9 mouse cellular contexts compared by ENCODE assay signal in genomic region chr15:28026167-28026481, GRCm38 (mm10). TPM values are rescaled to one million over a fixed set of nuclear protein-coding genes. Genes with fewer than 3 reads are reported as not detected.
DNase-seq lines count a peak whose midpoint lies in the region; ATAC-seq and TF ChIP-seq lines count a peak whose summit lies in the region.
"Had no signal": no experiment of that assay in that cellular context is flagged by ENCODE, and none has a peak within 500 bp of the region (broad histone marks: within the 10 kb centered on the region; RNA-seq: fewer than 3 reads in every experiment).

No protein-coding gene starts in this region.

- DNase-seq in heart, adult 8-10 months (ENCODE audit: low spot score) = no peak
- no peak for DNase-seq in frontal cortex, adult 2 months (ENCODE audit: extremely low spot score in 1 of 2, low spot score in 1 of 2)
- no peak for DNase-seq in spleen, postnatal 14 days (ENCODE audit: low spot score in 2 of 2)
- no peak for DNase-seq in urinary bladder, postnatal 4 days (ENCODE audit: low spot score in 2 of 2)

- H3K27ac ChIP-seq in heart, embryonic 12.5 days (ENCODE audit: poor library complexity, severe bottlenecking) = peak overlapping the region; percentile 41; the same call in 1 of the 2 replicates
- peak overlapping the region; percentile 100 for H3K27ac ChIP-seq in forebrain, embryonic 15.5 days (replicated peaks)
- H3K27ac ChIP-seq in liver, embryonic 15.5 days (replicated peaks) = no peak overlapping the region

- H3K4me2 ChIP-seq in heart, embryonic 12.5 days = peak overlapping the region; percentile 92
- peak overlapping the region; percentile 70 for H3K4me2 ChIP-seq in forebrain, embryonic 15.5 days (replicated peaks)
- peak overlapping the region; percentile 74 for H3K4me2 ChIP-seq in liver, embryonic 15.5 days

- H3K4me3 ChIP-seq in heart, embryonic 12.5 days = peak overlapping the region; percentile 81
- H3K4me3 ChIP-seq in E14TG2a.4 (replicated peaks; ENCODE audit: low read length) = peak overlapping the region; percentile 84
- peak overlapping the region; percentile 95 for H3K4me3 ChIP-seq in forebrain, embryonic 15.5 days
- peak overlapping the region; percentile 64 for H3K4me3 ChIP-seq in liver, embryonic 15.5 days (replicated peaks)

- WGBS in heart, embryonic 12.5 days = 2% methylated on average over 18 of the region's 18 CpGs
- WGBS in forebrain, embryonic 15.5 days = under 1% methylated on average over 18 of the region's 18 CpGs
- WGBS in liver, embryonic 15.5 days (ENCODE audit: insufficient replicate concordance) = under 1% methylated on average over 18 of the region's 18 CpGs

- H3K4me1 ChIP-seq in heart, embryonic 12.5 days (replicated peaks) = peaks cover 38% of the 10 kb centered on the region
- H3K4me1 ChIP-seq in E14TG2a.4 (replicated peaks; ENCODE audit: low read depth, low read length) = peaks cover 21% of the 10 kb centered on the region; the same call in 1 of the 2 replicates
- peaks cover 28% of the 10 kb centered on the region for H3K4me1 ChIP-seq in forebrain, embryonic 15.5 days
- H3K4me1 ChIP-seq in liver, embryonic 15.5 days (replicated peaks) = peaks cover 30% of the 10 kb centered on the region

- H3K36me3 ChIP-seq in heart, embryonic 12.5 days = no peaks in the 10 kb centered on the region
- no peaks in the 10 kb centered on the region for H3K36me3 ChIP-seq in E14TG2a.4 (ENCODE audit: insufficient read depth, low read length)
- no peaks in the 10 kb centered on the region for H3K36me3 ChIP-seq in forebrain, embryonic 15.5 days
- no peaks in the 10 kb centered on the region for H3K36me3 ChIP-seq in liver, embryonic 15.5 days (replicated peaks)

- TF ChIP-seq CTCF in E14TG2a.4 (conservative IDR thresholded peaks at IDR 0.05; ENCODE audit: low read length) = no peak

- no peaks in the 10 kb centered on the region for H3K27me3 ChIP-seq in heart, embryonic 12.5 days (replicated peaks)
- peaks cover 87% of the 10 kb centered on the region for H3K27me3 ChIP-seq in E14TG2a.4 (ENCODE audit: insufficient read depth, low read length)
- no peaks in the 10 kb centered on the region for H3K27me3 ChIP-seq in forebrain, embryonic 15.5 days
- peaks cover 69% of the 10 kb centered on the region for H3K27me3 ChIP-seq in liver, embryonic 15.5 days
- H3K27me3 ChIP-seq: CH12.LX had no signal

- peak overlapping the region; percentile 61 for H3K9ac ChIP-seq in heart, embryonic 12.5 days
- H3K9ac ChIP-seq in forebrain, embryonic 15.5 days (replicated peaks) = peak overlapping the region; percentile 63
- H3K9ac ChIP-seq in liver, embryonic 15.5 days = no peak overlapping the region

- H3K9me3 ChIP-seq in heart, embryonic 12.5 days (replicated peaks) = no peaks in the 10 kb centered on the region
- H3K9me3 ChIP-seq in E14TG2a.4 (ENCODE audit: low read length) = no peaks in the 10 kb centered on the region
- no peaks in the 10 kb centered on the region for H3K9me3 ChIP-seq in forebrain, embryonic 15.5 days
- no peaks in the 10 kb centered on the region for H3K9me3 ChIP-seq in liver, embryonic 15.5 days (replicated peaks)

- ATAC-seq in heart, embryonic 12.5 days (ENCODE audit: insufficient number of reproducible peaks, low FRiP score) = no peak
- ATAC-seq in forebrain, embryonic 15.5 days (replicated peaks) = no peak
- no peak for ATAC-seq in liver, embryonic 15.5 days (ENCODE audit: insufficient read depth)

RNA-seq across cellular contexts. Expression of gene Trio, which starts 0.5 kb away (rescaled TPM):
- polyA plus RNA-seq in heart, embryonic 12.5 days (2016; fragmentation: Nextera tagmentation; extraction: Ambion mirVana) = 18.6 and 23.2 TPM in 2 replicates
- 10 to 100 TPM; 35.3 to 42.6 (median 36.6) TPM for total RNA-seq in heart, adult 8-10 months (2022)
- polyA plus RNA-seq in forebrain, embryonic 15.5 days (2015; fragmentation: Nextera tagmentation; extraction: Ambion mirVana) = 43.8 and 44.7 TPM in 2 replicates
- 2.8 and 2.9 TPM in 2 replicates for polyA plus RNA-seq in liver, embryonic 15.5 days (2015; fragmentation: Nextera tagmentation; extraction: Ambion mirVana)
- polyA plus RNA-seq in frontal cortex, adult 2 months (2012; rRNA removed) = 194 and 202 TPM in 2 replicates
